Mouse (Mus musculus): Measurements from ENCODE around the gene Isl2. TPM values are rescaled to one million over a fixed set of nuclear protein-coding genes. Genes with fewer than 3 reads are reported as not detected.

The Isl2 gene
- polyA plus RNA-seq, 1 experiment from 2014 or later: 2.1 TPM

DNA sequence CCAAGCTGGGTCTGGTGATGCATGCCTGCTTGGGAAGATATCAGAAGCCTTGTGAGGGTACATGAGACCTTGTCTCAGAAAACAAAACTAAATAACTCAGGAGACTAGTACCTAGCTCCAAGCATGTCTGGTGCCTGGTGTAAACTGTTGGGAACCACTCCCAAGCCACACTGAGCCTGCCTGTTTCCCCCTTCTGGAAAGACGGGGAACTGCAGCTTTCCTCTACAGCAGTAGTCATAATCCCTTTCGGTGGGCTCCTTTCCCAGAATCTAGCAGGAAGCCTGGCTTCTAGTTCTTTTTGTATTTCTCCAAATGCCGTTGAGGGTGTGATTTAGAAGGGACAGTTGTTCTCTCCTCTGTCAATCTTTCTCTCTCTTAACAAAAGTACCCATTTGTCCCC, 2.6 kb upstream of the Isl2 start:
- WGBS: 23% methylated on average over 3 of the region's 3 CpGs

DNA sequence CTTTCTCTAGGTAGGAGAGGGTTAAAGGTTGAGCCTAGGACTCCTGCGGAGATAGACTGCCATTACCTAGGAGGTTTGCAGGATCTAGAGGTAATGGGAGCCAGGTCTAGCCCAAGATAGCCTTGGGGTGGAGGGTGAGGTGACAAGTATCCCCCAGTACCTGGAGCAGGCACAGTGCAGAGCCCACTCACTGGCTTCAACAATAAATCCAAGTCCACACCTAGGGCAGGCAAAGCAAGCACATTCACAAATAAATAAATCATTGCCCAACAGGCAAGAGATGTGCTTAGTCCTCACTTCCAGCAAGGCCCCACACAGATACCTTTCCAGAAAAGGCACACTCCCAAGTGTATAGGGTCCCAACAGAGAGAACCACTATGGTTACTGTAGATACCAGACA, 534 bp downstream of the Isl2 start:
- Histone ChIP-seq H3K4me2 (no peak overlapping the region), H3K27me3 (replicated peaks; ENCODE audit: control insufficient read depth, insufficient read depth, low read length) (peaks cover 73% of the 10 kb centered on the region), H3K4me1 (replicated peaks; ENCODE audit: control insufficient read depth, insufficient read depth, low read length) (peaks cover 9% of the 10 kb centered on the region; the same call in 1 of the 2 replicates), H3K27ac (ENCODE audit: low read depth, low read length) (no peak overlapping the region), H3K9ac (ENCODE audit: low read depth, low read length) (no peak overlapping the region), H3K36me3 (ENCODE audit: control insufficient read depth, insufficient read depth, low read length) (no peaks in the 10 kb centered on the region), H3K9me3 (ENCODE audit: control insufficient read depth, low read length) (no peaks in the 10 kb centered on the region), H3K4me3 (ENCODE audit: low read depth, low read length) (no peak overlapping the region)
- ATAC-seq (replicated peaks; ENCODE audit: low FRiP score): no peak
- WGBS: 13% methylated on average over 1 of the region's 1 CpGs
- DNase-seq (ENCODE audit: low spot score): no peak

More for the DNA sequence above, 2.6 kb upstream of the Isl2 start:
- ATAC-seq (replicated peaks; ENCODE audit: low FRiP score): no peak
- Histone ChIP-seq H3K9ac (ENCODE audit: low read depth, low read length) (no peak overlapping the region), H3K27me3 (replicated peaks; ENCODE audit: control insufficient read depth, insufficient read depth, low read length) (peaks cover 42% of the 10 kb centered on the region), H3K4me2 (no peak overlapping the region), H3K4me3 (ENCODE audit: low read depth, low read length) (no peak overlapping the region), H3K27ac (ENCODE audit: low read depth, low read length) (no peak overlapping the region), H3K36me3 (ENCODE audit: control insufficient read depth, insufficient read depth, low read length) (no peaks in the 10 kb centered on the region), H3K9me3 (ENCODE audit: control insufficient read depth, low read length) (no peaks in the 10 kb centered on the region), H3K4me1 (replicated peaks; ENCODE audit: control insufficient read depth, insufficient read depth, low read length) (no peaks in the 10 kb centered on the region)
- no peak for DNase-seq (ENCODE audit: low spot score)

DNA sequence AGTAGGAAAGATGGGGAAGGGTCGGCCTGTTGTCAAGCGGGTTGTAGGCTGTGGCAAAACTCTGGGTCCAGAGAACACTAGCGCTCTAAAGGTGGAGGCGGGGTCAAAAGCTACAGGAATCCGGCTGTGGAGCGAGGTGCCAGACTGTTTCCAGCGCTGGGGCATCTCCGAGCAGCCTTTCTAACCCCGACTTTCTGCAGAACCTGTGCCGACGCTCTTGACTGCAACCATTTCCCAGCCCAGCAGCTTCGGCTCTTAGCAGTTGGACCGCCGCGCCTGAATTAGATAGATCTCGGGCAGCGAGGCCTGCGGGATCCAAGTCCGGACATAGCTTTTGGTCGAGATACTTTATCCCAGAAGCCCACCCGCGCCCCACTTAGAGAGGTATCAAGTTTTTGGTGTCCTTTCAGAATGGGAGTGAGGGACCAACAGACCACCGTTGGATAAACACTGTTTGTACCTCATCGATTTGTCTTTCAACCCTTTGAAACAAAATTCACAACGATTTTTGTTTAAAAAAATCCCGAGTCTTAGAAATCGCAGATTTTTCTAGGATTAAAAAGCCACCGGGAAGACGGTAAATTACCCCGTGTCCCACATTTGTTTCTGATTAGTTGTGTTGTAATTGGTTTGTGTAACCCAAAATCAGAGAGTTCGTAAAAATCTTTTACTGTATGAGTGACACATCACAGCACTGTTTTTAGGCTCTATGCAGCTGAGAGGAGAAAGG, 1.4 kb downstream of the Isl2 start:
- H3K4me3 ChIP-seq (ENCODE audit: low read depth, low read length): peak overlapping the region; percentile 52; the same call in 1 of the 2 replicates
- H3K9me3 ChIP-seq (ENCODE audit: control insufficient read depth, low read length): no peaks in the 10 kb centered on the region
- peaks cover 81% of the 10 kb centered on the region for H3K27me3 ChIP-seq (replicated peaks; ENCODE audit: control insufficient read depth, insufficient read depth, low read length)
- H3K4me1 ChIP-seq (replicated peaks; ENCODE audit: control insufficient read depth, insufficient read depth, low read length): peaks cover 9% of the 10 kb centered on the region; the same call in 1 of the 2 replicates
- H3K27ac ChIP-seq (ENCODE audit: low read depth, low read length): no peak overlapping the region
- H3K36me3 ChIP-seq (ENCODE audit: control insufficient read depth, insufficient read depth, low read length): no peaks in the 10 kb centered on the region
- DNase-seq (ENCODE audit: low spot score) (no peak), ATAC-seq (replicated peaks; ENCODE audit: low FRiP score) (no peak)
- H3K4me2 ChIP-seq: peak overlapping the region; percentile 78
- H3K9ac ChIP-seq (ENCODE audit: low read depth, low read length): no peak overlapping the region
- 3% methylated on average over 31 of the region's 31 CpGs for WGBS

DNA sequence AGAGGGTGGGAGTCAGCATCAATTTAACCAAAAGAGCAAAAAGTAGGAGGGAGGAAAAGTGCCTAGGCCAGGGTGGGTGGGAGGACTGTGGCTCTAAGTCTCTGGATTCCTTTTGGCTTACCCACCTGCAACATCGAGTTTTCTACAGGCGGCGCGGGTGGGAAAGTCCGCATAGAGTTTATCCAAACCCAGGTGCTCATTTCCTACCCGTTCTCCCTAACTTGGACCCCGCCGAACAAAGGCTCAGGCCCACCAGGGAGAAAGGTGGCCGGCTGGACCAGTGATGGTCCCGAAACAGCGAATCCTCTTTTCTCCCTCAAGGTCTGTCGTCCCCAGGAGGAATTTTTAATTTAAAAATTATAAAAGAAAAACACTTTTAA, 1.9 kb downstream of the Isl2 start:
- Histone ChIP-seq H3K4me3 (ENCODE audit: low read depth, low read length) (peak overlapping the region; percentile 52), H3K9me3 (ENCODE audit: control insufficient read depth, low read length) (no peaks in the 10 kb centered on the region), H3K4me1 (replicated peaks; ENCODE audit: control insufficient read depth, insufficient read depth, low read length) (peaks cover 13% of the 10 kb centered on the region; the same call in 1 of the 2 replicates), H3K4me2 (peak overlapping the region; percentile 78), H3K27me3 (replicated peaks; ENCODE audit: control insufficient read depth, insufficient read depth, low read length) (peaks cover 86% of the 10 kb centered on the region), H3K27ac (ENCODE audit: low read depth, low read length) (no peak overlapping the region), H3K9ac (ENCODE audit: low read depth, low read length) (no peak overlapping the region), H3K36me3 (ENCODE audit: control insufficient read depth, insufficient read depth, low read length) (no peaks in the 10 kb centered on the region)
- WGBS: 2% methylated on average over 12 of the region's 12 CpGs
- DNase-seq (ENCODE audit: low spot score) (no peak), ATAC-seq (replicated peaks; ENCODE audit: low FRiP score) (no peak)

DNA sequence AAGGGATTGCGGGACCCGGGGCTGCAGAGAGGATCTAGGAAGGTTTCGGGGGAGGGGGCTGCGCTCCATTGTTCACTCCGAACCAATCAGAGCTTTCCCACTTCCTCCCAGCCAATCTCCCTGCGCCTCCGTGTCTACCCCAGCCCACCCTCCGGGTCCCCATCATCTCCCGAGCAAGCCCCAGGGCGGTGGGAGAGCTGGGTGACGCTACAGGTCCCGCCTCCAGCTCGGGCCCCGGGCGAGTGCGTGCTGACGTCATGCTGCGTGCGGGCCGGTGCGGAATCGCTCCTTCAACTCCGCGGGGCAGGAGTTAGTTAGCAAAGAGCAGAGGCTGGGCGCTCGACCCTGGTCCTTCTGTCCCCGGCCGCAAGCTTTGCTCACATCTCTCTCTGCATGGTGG, 2.4 kb downstream of the Isl2 start:
- Histone ChIP-seq H3K4me2 (peak overlapping the region; percentile 78), H3K36me3 (ENCODE audit: control insufficient read depth, insufficient read depth, low read length) (no peaks in the 10 kb centered on the region), H3K27ac (ENCODE audit: low read depth, low read length) (no peak overlapping the region), H3K4me3 (ENCODE audit: low read depth, low read length) (peak overlapping the region; percentile 52), H3K27me3 (replicated peaks; ENCODE audit: control insufficient read depth, insufficient read depth, low read length) (peaks cover 91% of the 10 kb centered on the region), H3K9ac (ENCODE audit: low read depth, low read length) (no peak overlapping the region), H3K4me1 (replicated peaks; ENCODE audit: control insufficient read depth, insufficient read depth, low read length) (peaks cover 15% of the 10 kb centered on the region), H3K9me3 (ENCODE audit: control insufficient read depth, low read length) (no peaks in the 10 kb centered on the region)
- peak; percentile 65 for ATAC-seq (replicated peaks; ENCODE audit: low FRiP score)
- DNase-seq (ENCODE audit: low spot score): peak; percentile 82
- WGBS: 1% methylated on average over 28 of the region's 28 CpGs

DNA sequence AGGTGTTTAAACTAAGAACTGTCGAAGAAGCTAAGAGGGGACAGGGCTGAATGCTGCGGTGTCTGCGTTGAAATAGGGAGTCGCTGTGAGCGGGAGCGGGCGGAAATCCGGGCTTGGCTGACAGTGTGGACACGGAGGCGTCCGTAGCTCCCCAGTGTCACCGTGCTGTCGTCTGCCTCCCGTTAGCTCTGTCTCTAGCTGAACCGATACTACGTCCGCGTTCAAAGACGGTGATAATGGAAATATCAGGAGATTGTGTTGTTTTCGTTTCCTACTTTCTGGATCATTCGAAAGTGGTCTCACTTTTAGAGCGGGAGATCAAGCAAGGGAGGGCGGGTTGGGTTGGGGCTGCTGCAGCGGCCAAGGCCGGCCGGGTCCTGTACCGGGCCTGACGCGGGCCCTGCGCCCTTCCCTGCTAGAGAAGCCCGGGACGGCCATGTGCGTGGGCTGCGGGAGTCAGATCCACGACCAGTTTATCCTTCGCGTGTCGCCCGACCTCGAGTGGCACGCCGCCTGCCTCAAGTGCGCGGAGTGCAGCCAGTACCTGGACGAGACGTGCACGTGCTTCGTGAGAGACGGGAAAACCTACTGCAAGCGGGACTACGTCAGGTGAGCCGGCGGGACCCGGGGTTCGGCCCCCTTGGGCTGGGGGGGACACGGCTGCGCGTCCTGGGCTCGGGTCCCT, 3.4 kb downstream of the Isl2 start:
- WGBS: 1% methylated on average over 59 of the region's 59 CpGs
- H3K4me1 ChIP-seq (replicated peaks; ENCODE audit: control insufficient read depth, insufficient read depth, low read length): peaks cover 21% of the 10 kb centered on the region
- DNase-seq (ENCODE audit: low spot score): no peak

DNA sequence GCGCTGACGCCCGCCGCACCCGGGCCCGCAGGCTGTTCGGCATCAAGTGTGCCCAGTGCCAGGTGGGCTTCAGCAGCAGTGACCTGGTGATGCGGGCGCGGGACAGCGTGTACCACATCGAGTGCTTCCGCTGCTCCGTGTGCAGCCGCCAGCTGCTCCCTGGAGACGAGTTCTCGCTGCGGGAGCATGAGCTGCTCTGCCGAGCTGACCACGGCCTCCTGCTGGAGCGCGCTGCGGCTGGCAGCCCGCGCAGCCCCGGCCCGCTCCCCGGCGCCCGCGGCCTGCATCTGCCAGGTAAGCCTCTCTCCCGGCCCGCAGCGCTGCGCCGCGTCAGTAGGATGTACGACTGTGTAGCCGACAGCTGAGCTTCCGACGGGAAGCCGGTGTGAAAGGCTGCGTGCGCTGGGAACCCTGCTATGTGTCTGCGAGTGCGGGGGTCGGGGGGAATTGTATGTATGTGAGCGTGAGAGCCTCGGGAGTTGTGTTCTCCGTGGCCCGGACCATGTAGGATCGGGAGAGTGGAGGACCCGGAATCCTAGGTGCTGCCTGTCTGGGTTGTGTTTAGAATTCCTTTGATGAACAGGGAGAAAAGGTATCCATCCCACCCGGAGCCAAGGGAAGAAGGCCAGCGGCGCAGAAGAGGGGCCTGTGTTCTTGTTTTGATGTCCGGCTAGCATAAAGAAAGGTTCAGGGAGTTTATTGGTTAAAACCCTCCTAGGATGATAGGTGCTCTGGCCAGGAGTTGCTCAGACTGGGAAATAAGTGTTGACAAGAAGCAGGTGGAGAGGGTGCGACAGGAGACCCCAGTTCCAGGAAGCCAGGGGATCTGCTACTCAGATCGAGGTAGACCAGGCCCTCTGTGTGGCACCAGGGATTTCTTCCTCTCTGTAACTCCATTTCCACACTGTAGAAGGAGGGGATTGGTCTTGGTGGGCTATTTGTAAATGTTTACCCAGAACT, 4.2 kb downstream of the Isl2 start:
- H3K9ac ChIP-seq (ENCODE audit: low read depth, low read length): peak overlapping the region; percentile 34; the same call in 1 of the 2 replicates

More for the DNA sequence above, 3.4 kb downstream of the Isl2 start:
- ATAC-seq (replicated peaks; ENCODE audit: low FRiP score): no peak
- Histone ChIP-seq H3K4me3 (ENCODE audit: low read depth, low read length) (peak overlapping the region; percentile 52), H3K36me3 (ENCODE audit: control insufficient read depth, insufficient read depth, low read length) (no peaks in the 10 kb centered on the region), H3K9ac (ENCODE audit: low read depth, low read length) (peak overlapping the region; percentile 34), H3K27ac (ENCODE audit: low read depth, low read length) (no peak overlapping the region), H3K4me2 (peak overlapping the region; percentile 78), H3K27me3 (replicated peaks; ENCODE audit: control insufficient read depth, insufficient read depth, low read length) (peaks cover 97% of the 10 kb centered on the region), H3K9me3 (ENCODE audit: control insufficient read depth, low read length) (peaks cover 2% of the 10 kb centered on the region; the same call in 1 of the 2 replicates)

DNA sequence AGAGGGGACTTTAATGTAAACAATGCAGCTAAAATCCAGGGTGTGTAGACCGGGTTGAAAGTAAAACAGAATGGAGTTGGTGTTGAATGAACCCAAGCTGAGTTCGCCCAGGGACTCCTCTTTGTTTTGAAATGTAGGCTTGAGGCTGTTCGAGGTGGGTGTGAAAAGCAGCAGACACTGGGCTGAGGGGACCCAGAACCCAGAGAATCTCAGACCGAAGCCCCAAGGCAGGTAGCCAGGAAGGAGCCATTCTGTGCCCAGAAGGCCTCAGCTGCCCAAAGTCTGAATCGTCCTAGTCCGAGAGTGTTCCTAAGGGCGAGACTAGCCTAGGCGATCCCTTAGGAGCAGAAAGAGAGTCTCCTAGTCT, 4.8 kb downstream of the Isl2 start:
- H3K4me2 ChIP-seq: peak overlapping the region; percentile 78
- peaks cover 21% of the 10 kb centered on the region for H3K4me1 ChIP-seq (replicated peaks; ENCODE audit: control insufficient read depth, insufficient read depth, low read length)
- no peaks in the 10 kb centered on the region for H3K36me3 ChIP-seq (ENCODE audit: control insufficient read depth, insufficient read depth, low read length)
- no peak for DNase-seq (ENCODE audit: low spot score)
- no peak overlapping the region for H3K27ac ChIP-seq (ENCODE audit: low read depth, low read length)
- H3K9me3 ChIP-seq (ENCODE audit: control insufficient read depth, low read length): peaks cover 2% of the 10 kb centered on the region; the same call in 1 of the 2 replicates
- H3K9ac ChIP-seq (ENCODE audit: low read depth, low read length): no peak overlapping the region
- ATAC-seq (replicated peaks; ENCODE audit: low FRiP score): no peak
- peaks cover 100% of the 10 kb centered on the region for H3K27me3 ChIP-seq (replicated peaks; ENCODE audit: control insufficient read depth, insufficient read depth, low read length)
- peak overlapping the region; percentile 27 for H3K4me3 ChIP-seq (ENCODE audit: low read depth, low read length)
- 7% methylated on average over 8 of the region's 8 CpGs for WGBS

More for the DNA sequence above, 4.2 kb downstream of the Isl2 start:
- Histone ChIP-seq H3K27ac (ENCODE audit: low read depth, low read length) (no peak overlapping the region), H3K9me3 (ENCODE audit: control insufficient read depth, low read length) (peaks cover 2% of the 10 kb centered on the region; the same call in 1 of the 2 replicates), H3K4me1 (replicated peaks; ENCODE audit: control insufficient read depth, insufficient read depth, low read length) (peaks cover 21% of the 10 kb centered on the region), H3K4me2 (peak overlapping the region; percentile 78), H3K4me3 (ENCODE audit: low read depth, low read length) (peak overlapping the region; percentile 52), H3K36me3 (ENCODE audit: control insufficient read depth, insufficient read depth, low read length) (no peaks in the 10 kb centered on the region), H3K27me3 (replicated peaks; ENCODE audit: control insufficient read depth, insufficient read depth, low read length) (peaks cover 99% of the 10 kb centered on the region)
- no peak for ATAC-seq (replicated peaks; ENCODE audit: low FRiP score)
- 3% methylated on average over 59 of the region's 59 CpGs for WGBS
- peak; percentile 58 for DNase-seq (ENCODE audit: low spot score)

Data from liver, embryonic 11.5 days (tissue).